Mouse (Mus musculus) spleen, adult 2 months (tissue): Measurements from ENCODE around the gene Rnf32. TPM values are rescaled to one million over a fixed set of nuclear protein-coding genes. Genes with fewer than 3 reads are reported as not detected.

Experiments used
- DNase-seq, 2 experiments: peaks; one replicate each; pipeline versions ENCODE4 v3.0.0 to v3.0.0-alpha.2; 2012 to 2021; ENCODE audit warnings: low spot score in 2 of 2, low read depth in 1 of 2
- H3K27ac ChIP-seq: fragments of 200-500 bp; 2 replicates; pipeline ENCODE4 v1.5.1; 2012; ENCODE audit warnings: low read length, inconsistent platforms; ENCODE audit not compliant: insufficient read depth
- H3K27me3 ChIP-seq: fragments of 200-500 bp; 2 replicates; pipeline ENCODE4 v1.6.1; 2012; ENCODE audit warnings: mild to moderate bottlenecking, moderate library complexity, low read length, inconsistent platforms; ENCODE audit not compliant: control insufficient read depth, insufficient read depth
- H3K36me3 ChIP-seq: fragments of 200-500 bp; 2 replicates; pipeline ENCODE4 v1.6.1; 2012; ENCODE audit warnings: mild to moderate bottlenecking, low read length, inconsistent platforms; ENCODE audit not compliant: control insufficient read depth, insufficient read depth
- H3K4me1 ChIP-seq: fragments of 200-500 bp; 2 replicates; pipeline ENCODE4 v1.6.1; 2011; ENCODE audit warnings: inconsistent platforms; ENCODE audit not compliant: control insufficient read depth, insufficient read depth, insufficient read length
- H3K4me3 ChIP-seq: fragments of 200-500 bp; 2 replicates; pipeline ENCODE4 v1.5.1; 2011; ENCODE audit warnings: mild to moderate bottlenecking, inconsistent platforms; ENCODE audit not compliant: insufficient read depth, insufficient read length; ENCODE audit errors: extremely low read depth
- CTCF ChIP-seq: fragments of 200-500 bp; IDR thresholded peaks from 2 replicates; pipeline ENCODE4 v1.5.1; 2011; ENCODE audit warnings: mild to moderate bottlenecking, inconsistent platforms; ENCODE audit not compliant: insufficient read depth, insufficient read length, insufficient replicate concordance; ENCODE audit errors: extremely low read depth
- POLR2A ChIP-seq: fragments of 200-500 bp; IDR thresholded peaks from 2 replicates; pipeline ENCODE4 v1.6.1; 2011; ENCODE audit warnings: low read depth, low read length, inconsistent platforms
- WGBS: fragments of 180-500 bp; shearing (Covaris S2); methylation state at CpG from one replicate; pipeline ENCODE4 v1.1.7; 2018; 5-methylcytosine and 5-hydroxymethylcytosine counted together
- polyA plus RNA-seq: library from polyadenylated mRNA; depleted of rRNA; stranded (reverse); fragments of >200 nt; gene quantifications from 2 replicates; pipeline ENCODE4 v1.2.3, GENCODE M21; 2012

The Rnf32 gene
- polyA plus RNA-seq, 1 experiment = 1.1 TPM

DNA sequence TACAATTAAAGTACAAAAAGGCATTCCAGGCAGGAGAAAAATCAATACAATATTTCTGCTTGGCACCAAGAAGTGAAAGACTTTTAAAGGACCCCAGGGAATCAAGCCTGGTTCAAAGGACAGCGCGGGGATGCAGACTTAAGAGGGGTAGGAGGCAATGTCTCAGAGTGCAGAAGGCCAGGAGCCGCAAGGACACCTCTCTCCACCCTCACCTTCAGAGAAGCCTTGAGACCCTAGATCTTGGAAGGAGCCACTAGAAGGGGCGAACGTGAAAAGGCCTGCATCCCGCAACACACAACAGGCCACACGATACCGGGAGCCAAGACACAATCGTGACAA is 592 bp upstream of the Rnf32 start:
- H3K4me1 ChIP-seq = peaks cover 4% of the 10 kb centered on the region
- H3K27me3 ChIP-seq = peaks cover 2% of the 10 kb centered on the region; the same call in 1 of the 2 replicates
- no peak for TF ChIP-seq POLR2A
- no peak for DNase-seq
- WGBS = 37% methylated on average over 9 of the region's 9 CpGs
- no peaks in the 10 kb centered on the region for H3K36me3 ChIP-seq
- H3K27ac ChIP-seq = peak overlapping the region; percentile 58; the same call in 1 of the 2 replicates
- peak overlapping the region; percentile 56; the same call in 1 of the 2 replicates for H3K4me3 ChIP-seq

DNA sequence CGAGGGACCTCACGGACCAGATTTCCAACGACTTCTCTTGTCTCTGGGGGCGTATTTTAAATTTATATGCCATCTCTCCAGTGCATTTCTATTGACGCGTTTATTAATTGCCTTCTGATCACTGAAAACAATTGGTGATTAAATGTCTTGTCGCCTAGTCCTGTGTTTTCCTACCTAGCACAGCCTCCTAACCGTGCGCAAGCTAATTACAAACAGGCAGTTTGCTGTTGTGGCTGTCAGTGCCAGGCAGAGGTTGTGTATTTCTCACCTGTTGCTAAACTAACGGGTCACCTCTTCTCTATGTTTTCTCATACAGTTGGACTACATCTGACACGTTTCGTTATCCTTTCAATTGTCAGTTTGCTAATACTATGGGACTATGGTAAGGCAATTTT is 469 bp downstream of the Rnf32 start:
- Histone ChIP-seq H3K4me1 (peaks cover 4% of the 10 kb centered on the region), H3K27me3 (peaks cover 2% of the 10 kb centered on the region; the same call in 1 of the 2 replicates), H3K27ac (no peak overlapping the region), H3K36me3 (no peaks in the 10 kb centered on the region), H3K4me3 (peak overlapping the region; percentile 44)
- TF ChIP-seq POLR2A (no peak), CTCF (no peak)
- DNase-seq = no peak
- WGBS = 16% methylated on average over 12 of the region's 12 CpGs

DNA sequence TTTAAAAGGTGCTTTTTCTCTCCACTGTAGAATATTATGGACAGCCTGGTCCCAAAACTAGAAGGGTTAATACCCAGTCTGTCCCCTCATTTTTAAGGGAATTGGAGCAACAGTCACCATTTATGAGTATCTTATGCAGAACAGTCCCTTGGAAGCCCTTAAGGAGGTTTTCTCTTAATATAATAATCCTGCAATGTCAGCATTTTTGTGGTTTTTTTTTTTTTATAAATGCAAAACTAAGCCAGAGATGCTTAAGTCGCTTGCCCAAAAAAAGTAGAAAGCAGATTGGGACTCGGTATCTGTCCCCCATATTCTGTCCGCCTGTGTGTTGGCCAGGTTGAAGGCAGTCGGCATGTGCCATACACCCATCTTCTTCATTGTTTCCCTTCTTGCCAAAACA is 1.4 kb downstream of the Rnf32 start:
- H3K4me3 ChIP-seq = no peak overlapping the region
- H3K27me3 ChIP-seq = peaks cover 2% of the 10 kb centered on the region; the same call in 1 of the 2 replicates
- TF ChIP-seq CTCF = no peak
- no peak for TF ChIP-seq POLR2A
- no peak overlapping the region for H3K27ac ChIP-seq
- 89% methylated on average over 4 of the region's 4 CpGs for WGBS
- DNase-seq = no peak
- H3K36me3 ChIP-seq = no peaks in the 10 kb centered on the region
- peaks cover 4% of the 10 kb centered on the region for H3K4me1 ChIP-seq

DNA sequence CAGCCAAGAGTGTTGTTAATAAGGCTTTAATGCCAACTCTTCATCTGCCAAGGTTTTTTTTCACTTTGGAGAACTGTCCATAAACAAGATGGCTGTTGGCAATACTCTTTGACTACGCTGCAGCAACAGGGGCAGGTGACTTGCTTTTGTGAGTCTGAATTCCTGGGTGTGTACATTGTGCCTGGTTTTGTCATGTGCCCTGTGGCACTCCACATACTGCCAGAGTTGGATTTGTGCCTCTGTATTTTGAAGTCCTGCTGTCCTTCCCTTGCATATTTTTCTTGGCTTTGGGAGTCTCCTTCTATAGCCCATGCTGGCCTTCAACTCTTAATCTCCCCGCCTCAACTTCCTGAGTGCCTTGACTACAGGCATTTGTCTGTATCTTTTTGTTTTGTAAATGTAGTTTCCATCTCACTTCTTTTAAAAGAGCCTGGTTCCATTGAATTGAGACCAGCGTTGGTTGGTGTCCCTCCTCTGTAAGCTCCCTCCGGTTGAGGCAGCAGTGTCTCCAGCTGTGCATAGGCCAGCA is 3.2 kb downstream of the Rnf32 start:
- DNase-seq = no peak
- peaks cover 2% of the 10 kb centered on the region; the same call in 1 of the 2 replicates for H3K27me3 ChIP-seq

DNA sequence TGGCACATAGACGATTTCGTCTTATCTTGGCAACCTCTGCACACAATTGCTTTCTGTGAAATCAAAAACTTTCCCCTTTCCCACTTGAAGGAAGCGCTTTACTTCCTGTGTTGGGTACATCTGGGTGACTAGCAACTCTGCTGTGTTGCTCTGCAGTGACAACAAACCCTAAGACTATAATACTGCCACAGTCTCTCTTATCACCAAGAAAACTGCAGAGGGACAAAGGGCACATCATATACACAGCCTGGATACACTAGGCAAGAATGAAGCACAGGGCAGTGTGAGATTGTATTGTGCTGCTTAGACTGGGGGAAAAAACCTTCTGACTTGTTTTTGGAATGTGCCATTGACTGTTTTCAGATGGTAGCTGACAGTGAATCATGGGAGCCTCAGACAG is 4.1 kb downstream of the Rnf32 start:
- no peak overlapping the region for H3K4me3 ChIP-seq
- H3K36me3 ChIP-seq = no peaks in the 10 kb centered on the region
- no peak overlapping the region for H3K27ac ChIP-seq
- 29% methylated on average over 3 of the region's 3 CpGs for WGBS
- peaks cover 4% of the 10 kb centered on the region for H3K4me1 ChIP-seq
- no peak for TF ChIP-seq POLR2A
- TF ChIP-seq CTCF = no peak
- no peak for DNase-seq
- peaks cover 2% of the 10 kb centered on the region; the same call in 1 of the 2 replicates for H3K27me3 ChIP-seq

More for the DNA sequence above, 3.2 kb downstream of the Rnf32 start:
- Histone ChIP-seq H3K4me3 (no peak overlapping the region), H3K4me1 (peaks cover 4% of the 10 kb centered on the region), H3K27ac (no peak overlapping the region), H3K36me3 (no peaks in the 10 kb centered on the region)
- TF ChIP-seq CTCF (no peak), POLR2A (no peak)
- WGBS = 84% methylated on average over 4 of the region's 4 CpGs

DNA sequence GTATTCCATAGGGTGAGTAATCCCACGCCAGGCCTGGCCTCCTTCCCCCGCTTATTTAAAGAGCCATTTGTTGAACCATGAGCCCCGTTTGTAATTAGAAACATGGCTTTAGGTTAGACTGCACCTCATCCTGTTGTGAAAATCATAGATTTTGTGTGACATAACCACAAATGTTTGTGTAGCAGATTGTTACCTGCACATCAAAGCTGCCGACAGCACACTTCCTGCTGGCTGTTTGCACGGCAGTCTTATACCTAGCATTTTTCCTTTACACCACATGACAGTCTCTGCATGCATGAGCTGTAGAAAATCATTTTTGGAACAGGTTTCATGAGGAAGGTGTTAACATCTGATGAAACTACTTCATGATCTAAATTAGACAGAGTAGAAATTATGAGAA is 9.9 kb downstream of the Rnf32 start:
- WGBS = 55% methylated on average over 5 of the region's 5 CpGs
- H3K4me3 ChIP-seq = no peak overlapping the region
- peak in 1 of 2 experiments; percentile 15 for DNase-seq
- H3K27ac ChIP-seq = no peak overlapping the region
- no peaks in the 10 kb centered on the region for H3K36me3 ChIP-seq
- H3K4me1 ChIP-seq = no peaks in the 10 kb centered on the region
- TF ChIP-seq POLR2A = no peak
- no peak for TF ChIP-seq CTCF
- no peaks in the 10 kb centered on the region for H3K27me3 ChIP-seq

DNA sequence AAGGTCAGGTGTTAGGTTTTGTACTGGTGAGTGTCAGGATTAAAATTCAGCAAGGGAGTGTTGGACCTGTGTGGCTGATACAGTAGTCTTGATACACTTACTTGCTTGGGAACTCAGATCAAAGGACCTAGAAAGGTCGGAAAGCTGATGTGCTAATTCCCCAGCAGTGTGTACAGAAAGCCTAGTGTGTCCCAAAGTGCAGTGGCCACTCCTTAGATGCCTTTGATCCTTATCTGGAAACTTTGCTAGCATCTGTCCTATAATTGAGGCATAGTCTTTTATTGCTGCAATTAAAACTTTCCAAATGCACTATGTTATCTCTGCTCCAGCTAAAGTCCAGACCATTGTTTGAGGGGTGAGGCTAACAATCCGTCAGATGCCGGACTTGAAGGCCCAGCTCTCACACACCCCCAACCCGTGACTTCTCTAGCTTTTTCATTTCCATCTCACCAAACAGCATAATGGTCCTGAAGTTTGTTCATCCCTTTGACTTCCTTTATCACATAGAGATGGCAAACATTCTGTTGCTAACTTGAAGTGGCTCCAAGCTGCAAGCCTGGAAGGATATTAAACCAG is 16.3 kb downstream of the Rnf32 start:
- no peak for TF ChIP-seq CTCF

More for the DNA sequence above, 16.3 kb downstream of the Rnf32 start:
- H3K4me1 ChIP-seq = no peaks in the 10 kb centered on the region
- no peak overlapping the region for H3K4me3 ChIP-seq
- H3K36me3 ChIP-seq = no peaks in the 10 kb centered on the region
- H3K27me3 ChIP-seq = no peaks in the 10 kb centered on the region
- 86% methylated on average over 4 of the region's 4 CpGs for WGBS
- no peak for DNase-seq
- no peak overlapping the region for H3K27ac ChIP-seq
